Mouse (Mus musculus) erythroblast, embryonic 14.5 days (primary cell): ENCODE measurements around the gene Zfp53. TPM values are rescaled to one million over a fixed set of nuclear protein-coding genes. Genes with fewer than 3 reads are reported as not detected.
"Not testable (repeated sequence)": the region's sequence is repeated elsewhere in the genome, so short reads cannot be mapped to it uniquely, and the experiment has no call there.

Experiments used
- H3K27me3 ChIP-seq: 2 replicates; pipeline ENCODE4 v1.6.1; 2012; ENCODE audit warnings: inconsistent platforms; ENCODE audit not compliant: control insufficient read depth
- H3K36me3 ChIP-seq: 2 replicates; pipeline ENCODE4 v1.6.1; 2012; ENCODE audit warnings: mild to moderate bottlenecking, inconsistent platforms; ENCODE audit not compliant: control insufficient read depth
- H3K4me1 ChIP-seq: 2 replicates; pipeline ENCODE4 v1.6.1; 2012; ENCODE audit warnings: inconsistent platforms; ENCODE audit not compliant: control insufficient read depth
- H3K4me3 ChIP-seq: replicated peaks from 2 replicates; pipeline ENCODE3; 2012; ENCODE audit warnings: moderate library complexity, mild to moderate bottlenecking, inconsistent platforms
- H3K9me3 ChIP-seq: 2 replicates; pipeline ENCODE4 v1.6.1; 2012; ENCODE audit warnings: low read length, inconsistent platforms, mixed read lengths; ENCODE audit not compliant: control insufficient read depth
- GATA1 ChIP-seq: IDR thresholded peaks from 2 replicates; pipeline ENCODE4 v1.6.1; 2012; ENCODE audit warnings: low read length, inconsistent platforms, mixed read lengths
- TAL1 ChIP-seq: IDR thresholded peaks from 3 replicates; pipeline ENCODE4 v1.6.1; 2012; ENCODE audit warnings: low read length, inconsistent platforms, mixed read lengths
- polyA plus RNA-seq: library from polyadenylated mRNA; stranded (reverse); fragments of >175 nt; gene quantifications from 2 replicates; pipeline ENCODE4 v1.2.3, GENCODE M21; 2012

The Zfp53 gene
- 0.05 and 0.13 TPM in 2 replicates for polyA plus RNA-seq

- no peaks in the 10 kb centered on the region for H3K27me3 ChIP-seq
- H3K9me3 ChIP-seq, result no peaks in the 10 kb centered on the region
- peaks cover 3% of the 10 kb centered on the region for H3K36me3 ChIP-seq
- peaks cover 22% of the 10 kb centered on the region for H3K4me1 ChIP-seq
- peak within 1 kb of the TSS; percentile 76 for H3K4me3 ChIP-seq
- TF ChIP-seq TAL1, result no peak
- no peak for TF ChIP-seq GATA1
Measured at GRCm38 (mm10) chr17:21488760-21489499, at the start of gene Zfp53. Zfp53 (plus strand) TSS chr17:21488998.

- Histone ChIP-seq H3K27me3 (peaks cover 5% of the 10 kb centered on the region; the same call in 1 of the 2 replicates), H3K9me3 (no peaks in the 10 kb centered on the region), H3K4me3 (peak overlapping the region; percentile 68), H3K4me1 (peaks cover 16% of the 10 kb centered on the region), H3K36me3 (peaks cover 11% of the 10 kb centered on the region)
- TF ChIP-seq TAL1 (no peak), GATA1 (no peak)
Measured at GRCm38 (mm10) chr17:21449669-21450068, 39.1 kb upstream of the Zfp53 start.

GRCm38 (mm10) chr17:21450138-21450704 is 38.6 kb upstream of the Zfp53 start, which contains the start of gene Zfp51:
Zfp51 (plus strand) TSS chr17:21450374.
- Histone ChIP-seq H3K4me1 (peaks cover 16% of the 10 kb centered on the region), H3K27me3 (peaks cover 5% of the 10 kb centered on the region; the same call in 1 of the 2 replicates), H3K9me3 (no peaks in the 10 kb centered on the region), H3K36me3 (peaks cover 11% of the 10 kb centered on the region), H3K4me3 (peak within 1 kb of the TSS; percentile 68)
- no peak for TF ChIP-seq GATA1
- no peak for TF ChIP-seq TAL1

- H3K27me3 ChIP-seq, result no peaks in the 10 kb centered on the region
- no peak for TF ChIP-seq GATA1
- no peak for TF ChIP-seq TAL1
- no peaks in the 10 kb centered on the region for H3K4me1 ChIP-seq
- H3K9me3 ChIP-seq, result no peaks in the 10 kb centered on the region
- peaks cover 58% of the 10 kb centered on the region for H3K36me3 ChIP-seq
- no peak overlapping the region for H3K4me3 ChIP-seq
Measured at GRCm38 (mm10) chr17:21463550-21463949, 25.2 kb upstream of the Zfp53 start.

GRCm38 (mm10) chr17:21472032-21472652 is 16.7 kb upstream of the Zfp53 start:
- H3K27me3 ChIP-seq, result no peaks in the 10 kb centered on the region
- TF ChIP-seq GATA1 (no peak), TAL1 (no peak)
- no peaks in the 10 kb centered on the region for H3K9me3 ChIP-seq
- peaks cover 32% of the 10 kb centered on the region for H3K4me1 ChIP-seq
- H3K4me3 ChIP-seq, result no peak overlapping the region
- H3K36me3 ChIP-seq, result no peaks in the 10 kb centered on the region

- Histone ChIP-seq H3K27me3 (no peaks in the 10 kb centered on the region), H3K9me3 (no peaks in the 10 kb centered on the region), H3K4me1 (peaks cover 32% of the 10 kb centered on the region), H3K4me3 (no peak overlapping the region), H3K36me3 (no peaks in the 10 kb centered on the region)
- TF ChIP-seq TAL1, result peak; percentile 22; the same call in 1 of the 3 replicates
- TF ChIP-seq GATA1, result 0 out of 2 replicates have a peak, but pooled peaks have one; percentile 8
Measured at GRCm38 (mm10) chr17:21472653-21473307, 16.0 kb upstream of the Zfp53 start.

GRCm38 (mm10) chr17:21473362-21474190 is 15.2 kb upstream of the Zfp53 start:
- no peaks in the 10 kb centered on the region for H3K9me3 ChIP-seq
- TF ChIP-seq GATA1 (no peak), TAL1 (no peak)

GRCm38 (mm10) chr17:21474729-21475128 is 14.1 kb upstream of the Zfp53 start:
- H3K9me3 ChIP-seq, H3K27me3 ChIP-seq, H3K36me3 ChIP-seq, H3K4me3 ChIP-seq: not testable (repeated sequence)
- peaks cover 32% of the 10 kb centered on the region for H3K4me1 ChIP-seq

More at GRCm38 (mm10) chr17:21473362-21474190, 15.2 kb upstream of the Zfp53 start:
- Histone ChIP-seq H3K27me3 (no peaks in the 10 kb centered on the region), H3K4me1 (peaks cover 32% of the 10 kb centered on the region), H3K4me3 (no peak overlapping the region), H3K36me3 (no peaks in the 10 kb centered on the region)

GRCm38 (mm10) chr17:21475290-21475689 is 13.5 kb upstream of the Zfp53 start:
- H3K4me3 ChIP-seq, H3K9me3 ChIP-seq, H3K27me3 ChIP-seq, H3K36me3 ChIP-seq: not testable (repeated sequence)
- peaks cover 32% of the 10 kb centered on the region for H3K4me1 ChIP-seq

- H3K36me3 ChIP-seq, H3K27me3 ChIP-seq, H3K4me3 ChIP-seq, H3K9me3 ChIP-seq: not testable (repeated sequence)
- peaks cover 29% of the 10 kb centered on the region for H3K4me1 ChIP-seq
Measured at GRCm38 (mm10) chr17:21476351-21476750, 12.4 kb upstream of the Zfp53 start.

GRCm38 (mm10) chr17:21478103-21478777 is 10.6 kb upstream of the Zfp53 start:
- not testable (repeated sequence) for H3K9me3 ChIP-seq, H3K27me3 ChIP-seq, H3K4me3 ChIP-seq, H3K36me3 ChIP-seq
- peaks cover 11% of the 10 kb centered on the region for H3K4me1 ChIP-seq
